Mouse (Mus musculus) olfactory bulb, adult 2 months (tissue): Measurements from ENCODE around the gene Lgr4.

ENCODE experiments used
- CTCF ChIP-seq: fragments of 200-500 bp; IDR thresholded peaks from 2 replicates; pipeline ENCODE4 v1.5.1; 2012; ENCODE audit warnings: low read depth, mild to moderate bottlenecking, low read length, moderate library complexity; ENCODE audit not compliant: insufficient read depth
- POLR2A ChIP-seq: fragments of 200-500 bp; IDR thresholded peaks from 2 replicates; pipeline ENCODE4 v1.6.1; 2012; ENCODE audit warnings: mild to moderate bottlenecking, low read depth, low read length, moderate library complexity; ENCODE audit not compliant: insufficient read depth

- no peak for TF ChIP-seq CTCF
- TF ChIP-seq POLR2A, result no peak
These were observed 32.9 kb upstream of the Lgr4 start for GRCm38 (mm10) chr2:109884507-109884906.
